Mouse (Mus musculus) heart, postnatal 10 days (tissue): ENCODE data around the gene 4931409K22Rik. TPM values are rescaled to one million over a fixed set of nuclear protein-coding genes. Genes with fewer than 3 reads are reported as not detected.

Experiments used
- DNase-seq, 2 experiments: peaks; one replicate each; pipeline ENCODE4 v3.0.0; 2021
- intact Hi-C: fragments of 180-260 bp; cut with DNase I; formaldehyde crosslinking; loops from one replicate; pipeline ENCODE4 v1.15.1; 2025
- total RNA-seq, 2 experiments: library from RNA; stranded (reverse); gene quantifications; 2 replicates each; pipeline ENCODE4 v1.2.3; 2021

4931409K22Rik gene
- total RNA-seq: not detected

DNA sequence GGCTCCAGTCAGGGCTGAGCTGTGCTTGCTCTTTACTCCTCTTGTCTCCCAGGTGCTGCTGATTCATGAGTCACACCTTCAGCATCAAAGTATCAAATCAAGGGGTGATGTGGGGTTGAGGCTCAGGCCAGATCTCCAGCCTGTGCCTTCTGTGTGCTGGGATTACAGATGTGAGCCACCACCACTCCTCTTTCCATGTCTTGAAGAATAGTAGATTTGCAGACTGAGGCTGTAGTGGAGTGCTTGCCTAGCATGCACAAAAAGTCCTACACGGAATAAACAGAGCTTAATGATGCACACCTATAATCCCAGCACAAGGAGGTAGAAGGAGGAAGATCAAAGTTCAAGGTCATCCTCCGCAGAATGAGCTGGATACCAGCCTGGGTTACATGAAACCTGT, at the start of gene 4931409K22Rik:
Gene 4931409K22Rik (minus strand): TSS at position 101 of the 400 bp plus-strand sequence.
- intact Hi-C loops: no loop called here
- no peak for DNase-seq

DNA sequence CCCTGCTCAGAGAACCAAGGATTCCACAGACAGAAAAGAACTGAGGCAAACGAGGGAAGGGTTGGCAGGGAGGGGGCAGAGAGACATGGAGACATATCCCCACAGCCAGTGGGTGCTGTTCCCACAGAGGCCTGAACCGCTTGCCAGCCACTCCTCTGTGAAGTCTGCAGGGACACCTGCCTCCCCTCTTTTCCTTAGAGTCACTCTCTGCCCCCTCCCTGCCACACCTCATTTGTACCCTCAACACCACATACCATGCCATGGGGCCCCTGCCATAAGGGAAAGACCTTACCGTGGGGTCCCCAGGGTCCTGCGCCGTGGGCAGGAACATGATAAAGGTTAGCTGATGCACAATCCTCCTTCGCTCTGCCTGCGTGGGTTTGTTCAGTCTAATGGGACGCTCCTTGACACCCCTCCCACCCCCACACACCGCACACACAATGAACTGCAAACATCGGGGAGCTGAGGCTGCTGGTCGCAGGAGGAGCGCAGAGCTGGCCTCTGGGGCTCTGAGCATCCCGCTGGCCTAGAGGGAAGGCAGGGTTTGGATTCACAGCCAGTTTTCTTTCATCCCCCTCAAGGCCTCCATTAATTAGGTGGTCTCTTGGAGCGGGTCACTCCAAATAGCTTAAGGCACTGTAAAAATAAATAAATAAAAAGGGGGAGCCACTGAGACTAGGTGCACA, 49.5 kb upstream of the 4931409K22Rik start:
- no peak for DNase-seq
- intact Hi-C loops: loop anchor here (2.0 kb wide), 1 partner anchor 29 kb away; the partner anchor contains the start of gene Abcf2

DNA sequence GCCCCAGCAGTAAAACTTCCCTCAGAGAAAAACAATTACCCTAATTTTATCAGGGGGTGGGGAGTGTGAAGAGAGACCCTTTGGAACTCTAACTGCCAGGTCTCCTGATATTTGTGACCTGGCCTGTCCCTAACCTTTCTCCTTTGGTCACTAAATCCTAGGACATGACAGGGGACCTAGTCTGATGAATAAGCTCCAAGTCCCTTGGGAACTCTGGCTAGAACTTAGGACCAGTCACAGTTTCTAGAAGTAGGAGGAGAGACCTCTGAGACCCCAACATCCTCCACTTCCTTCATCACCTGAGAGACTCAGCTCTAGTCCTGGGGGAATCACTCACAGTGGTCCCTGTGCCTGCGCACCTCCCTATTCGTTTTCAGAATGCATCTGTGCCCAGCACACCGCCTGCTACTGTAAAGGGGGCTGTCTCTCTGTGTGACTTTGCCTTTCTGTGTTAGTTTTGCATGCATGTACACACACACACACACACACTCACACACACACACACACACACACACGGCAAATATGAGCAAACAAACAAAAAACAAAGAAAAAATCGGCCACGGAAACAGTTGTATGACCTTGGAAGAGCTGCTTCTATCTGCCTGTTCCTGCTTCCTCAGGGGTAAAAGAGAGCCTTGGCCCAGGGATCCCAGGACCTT, 48.8 kb upstream of the 4931409K22Rik start:
- intact Hi-C loops: loop anchor here (2.0 kb wide), 1 partner anchor 29 kb away; the partner anchor contains the start of gene Abcf2
- DNase-seq: no peak

DNA sequence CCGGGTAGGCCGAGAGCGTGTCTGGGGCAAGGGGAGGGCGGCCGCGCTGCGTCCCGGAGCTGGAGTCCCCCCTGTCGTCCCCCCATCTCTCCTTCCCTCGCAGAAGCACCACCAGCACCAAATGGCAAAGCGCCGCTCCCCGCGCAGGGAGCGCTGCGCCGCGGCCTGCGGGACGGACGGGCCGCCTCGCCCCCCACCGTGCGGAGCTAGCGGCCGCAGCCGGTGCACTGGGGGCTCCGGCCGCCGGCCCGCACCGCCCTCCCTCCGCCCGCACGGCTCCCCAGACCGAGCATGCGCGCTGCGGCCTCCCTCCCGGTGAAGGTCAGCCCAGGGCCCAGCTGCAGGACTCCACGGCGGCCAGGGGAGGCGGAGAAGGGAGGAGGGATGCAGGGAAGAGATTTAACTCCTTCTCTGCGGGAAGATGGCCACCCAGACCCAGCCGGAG, 48.1 kb upstream of the 4931409K22Rik start:
- intact Hi-C loops: loop anchor here (2.0 kb wide), 1 partner anchor 28 kb away; the partner anchor contains the start of gene Abcf2
- peak; percentile 93 to 94 for DNase-seq

DNA sequence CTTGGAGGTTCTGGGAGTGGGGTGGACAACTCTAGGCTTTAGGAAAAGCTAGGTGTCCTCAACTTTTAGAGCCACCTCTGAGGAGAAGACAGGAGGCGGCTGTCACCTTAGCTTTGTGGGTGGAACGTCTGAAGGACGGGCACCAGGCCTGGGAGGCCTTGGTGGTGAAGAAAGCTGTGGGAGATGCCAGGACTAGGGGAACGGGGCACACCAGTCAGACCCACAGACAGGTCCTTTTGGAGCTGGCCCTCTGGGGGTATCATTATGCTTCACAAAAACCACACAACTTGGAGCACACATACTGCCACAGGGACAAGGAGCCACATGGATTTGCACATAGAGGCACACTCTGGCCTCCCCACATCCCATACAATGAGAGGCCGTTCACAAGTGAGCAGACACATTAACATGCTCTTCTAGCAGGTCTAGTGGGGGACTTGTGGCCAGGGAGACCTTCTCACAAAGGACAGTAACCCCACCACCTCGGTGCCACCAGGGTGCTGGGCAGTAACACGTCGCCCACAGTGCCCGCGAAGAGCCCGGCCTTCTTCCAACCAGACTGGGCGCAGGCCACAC, 47.6 kb upstream of the 4931409K22Rik start:
- no peak for DNase-seq
- intact Hi-C loops: loop anchor here (2.0 kb wide), 1 partner anchor 27 kb away; the partner anchor contains the start of gene Abcf2

DNA sequence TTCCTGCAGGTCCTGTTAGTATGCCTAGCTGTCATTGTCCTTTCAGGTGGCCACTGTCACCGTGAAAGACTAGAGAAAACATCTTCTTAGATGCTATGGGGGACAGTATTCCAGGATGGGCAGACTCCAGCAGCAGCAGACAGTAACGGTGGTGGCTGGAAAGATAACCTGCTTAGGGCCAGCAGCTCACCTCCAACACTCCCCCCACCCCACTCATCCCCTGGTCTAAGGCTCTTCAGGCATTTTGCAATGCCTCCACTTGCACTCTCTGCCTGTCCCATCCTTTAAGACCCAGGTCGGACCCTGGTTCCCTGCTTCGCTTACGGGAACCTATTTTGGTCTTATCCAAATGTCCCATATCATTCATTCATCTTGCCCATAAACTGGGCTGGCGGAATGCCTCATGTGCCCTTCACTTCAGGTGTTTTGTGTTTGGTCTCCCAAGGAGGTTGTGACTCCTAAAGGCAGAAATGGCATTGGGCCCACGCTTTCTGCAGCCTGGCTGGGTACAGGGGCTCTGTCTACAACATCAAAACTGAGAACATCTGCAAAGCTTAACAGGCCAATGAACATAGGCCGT, 46.9 kb upstream of the 4931409K22Rik start:
- DNase-seq: peak in 1 of 2 experiments; percentile 43
- intact Hi-C loops: loop anchor here (2.0 kb wide), 1 partner anchor 27 kb away; the partner anchor contains the start of gene Abcf2

DNA sequence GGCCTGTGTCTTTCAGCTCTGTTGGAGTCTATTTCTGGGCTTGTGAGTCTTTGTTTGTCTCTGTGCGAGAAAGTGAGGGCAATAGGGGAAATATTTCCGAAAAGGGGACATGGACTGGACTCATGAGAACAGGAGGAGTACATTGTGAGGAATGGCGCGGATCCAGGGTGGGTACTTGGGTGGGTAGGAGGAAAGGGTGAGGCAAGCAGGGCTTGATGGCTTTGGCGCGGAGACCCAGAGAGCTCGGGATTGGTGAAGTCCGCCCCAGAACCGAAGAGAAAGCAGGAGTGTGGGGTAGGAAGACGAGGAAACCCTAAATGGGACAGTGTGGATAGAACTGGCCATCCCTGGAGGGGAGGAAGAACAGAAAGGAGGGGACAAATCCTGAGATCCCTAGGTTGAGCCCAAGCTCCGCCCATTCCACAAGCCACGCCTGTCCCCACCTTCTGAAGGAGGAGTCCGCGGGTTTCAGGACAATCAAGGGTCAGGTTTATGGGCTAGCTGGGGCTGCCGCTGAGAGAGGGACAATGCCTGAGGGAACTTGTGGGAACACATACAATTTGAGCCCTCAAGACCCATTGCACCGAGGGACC, 46.2 kb upstream of the 4931409K22Rik start:
- intact Hi-C loops: no loop called here

DNA sequence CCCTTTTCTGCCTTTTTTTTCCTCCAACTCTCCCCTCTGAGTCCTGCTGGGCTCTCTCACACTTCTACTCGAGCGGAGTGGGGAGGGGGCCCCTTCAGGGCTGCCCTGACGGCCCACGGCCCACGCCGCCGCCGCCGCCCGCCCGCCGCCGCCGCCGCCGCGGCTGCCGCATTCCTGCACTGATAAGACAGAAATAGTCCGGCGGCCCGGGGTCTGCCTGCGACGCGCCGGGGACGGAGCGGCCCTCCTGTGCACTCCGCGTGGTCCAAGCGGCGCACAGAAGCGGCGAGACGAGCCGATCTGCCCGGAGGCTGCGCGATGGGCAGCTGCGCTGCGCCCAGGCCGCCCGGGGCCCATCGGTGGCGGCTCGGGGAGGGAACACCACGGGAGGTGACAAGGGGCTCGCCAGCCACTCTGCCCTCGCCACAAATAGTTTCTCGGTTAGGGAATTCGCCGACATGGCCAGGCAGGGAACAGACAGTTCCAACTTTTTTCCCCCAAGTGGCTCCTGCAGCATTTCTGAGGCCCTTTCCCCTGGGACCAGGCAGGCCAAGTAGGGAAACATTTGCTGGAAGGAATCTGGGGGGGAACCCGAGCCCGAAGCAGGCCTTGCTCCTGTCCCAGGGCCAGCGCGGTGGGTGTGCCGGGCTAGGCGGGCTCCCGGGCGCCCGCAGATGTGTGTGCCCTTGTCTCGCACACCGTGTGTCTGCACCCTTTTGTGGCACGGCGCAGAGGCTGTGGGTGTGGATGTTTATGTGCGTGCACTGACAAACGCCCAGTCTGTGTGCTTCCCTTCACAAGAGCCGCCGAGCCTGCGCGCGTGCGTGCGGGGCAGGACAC, 45.5 kb upstream of the 4931409K22Rik start:
- DNase-seq: peak; percentile 87 to 90
- intact Hi-C loops: no loop called here

More for the DNA sequence above, 46.2 kb upstream of the 4931409K22Rik start:
- DNase-seq: peak; percentile 94

DNA sequence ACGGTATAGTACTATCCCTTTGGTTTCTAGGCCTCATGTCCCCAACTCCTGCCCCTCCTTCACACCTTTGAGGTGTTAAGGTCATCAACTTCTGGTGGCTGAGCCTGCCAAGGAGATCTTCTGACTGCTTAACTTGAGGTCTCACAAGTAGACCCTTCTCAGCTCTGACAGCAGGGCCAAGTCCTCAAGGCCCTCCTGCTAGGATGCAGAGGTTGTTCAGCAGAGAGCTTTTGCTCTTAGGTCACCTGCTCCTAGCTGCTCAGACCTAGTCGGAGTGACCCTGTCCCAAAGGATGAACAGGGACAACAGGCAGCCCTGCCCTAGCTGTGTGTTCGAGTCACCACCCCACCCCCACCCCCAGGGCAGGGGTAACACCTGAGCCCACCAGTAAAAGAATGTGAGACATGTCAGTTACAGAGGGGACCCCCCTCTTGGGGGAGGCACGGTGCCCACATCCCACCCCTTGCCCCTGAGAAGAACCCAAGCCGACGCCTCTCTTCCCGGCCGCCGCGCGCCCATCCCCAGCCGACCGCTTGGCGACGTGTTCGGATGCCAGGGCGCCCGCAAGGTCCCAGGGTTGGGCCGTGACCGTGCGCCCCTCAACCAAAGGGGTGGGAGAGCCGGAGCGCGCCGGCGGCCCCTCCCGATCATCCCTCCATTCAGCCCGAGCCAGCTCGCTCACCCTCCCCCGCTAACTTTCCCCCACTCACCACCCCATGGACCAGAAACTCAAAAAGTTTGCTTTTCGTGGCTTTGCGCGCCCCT, 44.6 kb upstream of the 4931409K22Rik start:
- DNase-seq: peak in 1 of 2 experiments; percentile 25
- intact Hi-C loops: no loop called here

DNA sequence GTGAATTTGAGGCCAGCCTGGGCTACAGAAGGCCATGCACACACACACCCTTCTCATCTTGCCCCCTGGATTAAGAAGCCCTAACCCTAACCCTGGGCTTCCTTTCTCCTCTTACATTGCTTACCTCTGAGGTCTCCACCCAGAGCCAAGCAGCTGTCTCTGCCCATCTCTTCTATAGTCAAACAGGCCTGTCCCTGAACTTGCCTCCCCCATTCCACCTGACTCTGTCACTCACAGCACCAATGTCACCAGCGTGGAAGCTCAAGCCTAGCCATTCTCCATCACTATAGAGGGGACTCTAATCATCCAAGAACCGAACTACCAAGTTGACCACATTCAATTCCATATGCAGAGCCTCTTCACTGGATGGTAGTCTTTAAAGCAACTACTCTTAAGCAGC, 43.6 kb upstream of the 4931409K22Rik start:
- DNase-seq: no peak
- intact Hi-C loops: no loop called here

DNA sequence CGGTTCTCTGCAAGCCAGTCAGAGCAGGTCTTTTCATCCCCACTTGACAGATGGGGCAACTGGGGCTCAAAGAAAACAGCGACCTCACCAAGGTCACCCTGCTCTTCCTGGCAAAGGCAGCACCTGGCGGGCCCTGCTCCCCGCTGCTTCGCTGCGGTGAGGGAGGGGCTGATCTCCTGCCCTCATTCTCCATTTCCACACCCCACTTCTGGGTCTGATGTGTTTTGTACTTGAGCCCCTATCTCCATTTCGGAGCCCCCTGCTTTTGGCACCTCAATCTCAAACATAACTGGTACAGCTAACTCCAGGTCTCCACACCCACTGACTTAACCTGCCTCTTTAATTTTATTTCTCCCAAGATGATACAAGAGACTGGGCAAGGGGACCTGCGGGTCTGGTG, 42.5 kb upstream of the 4931409K22Rik start:
- intact Hi-C loops: no loop called here
- DNase-seq: no peak

DNA sequence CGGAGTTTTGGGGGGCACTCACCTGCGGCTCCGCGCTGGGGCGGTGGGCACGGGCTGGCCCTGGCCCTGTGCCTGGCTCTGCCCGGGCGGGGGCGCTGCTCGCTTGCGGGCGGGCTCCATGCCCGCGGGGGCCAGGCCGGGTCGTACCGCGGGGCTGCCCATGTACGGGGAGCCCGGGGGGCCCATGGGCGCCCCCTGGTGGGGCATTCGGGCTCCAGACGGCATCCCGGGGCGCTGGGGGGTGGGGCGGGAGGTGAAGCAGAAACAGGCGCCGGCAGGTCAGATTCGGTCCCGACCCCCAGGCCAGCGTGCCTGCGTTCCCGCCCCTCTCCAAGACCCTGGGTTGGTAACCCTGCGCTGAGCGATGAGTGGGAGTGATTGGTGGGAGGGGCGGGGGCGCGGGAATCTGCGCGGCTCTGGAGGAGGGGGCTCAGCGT, 42.0 kb upstream of the 4931409K22Rik start:
- intact Hi-C loops: no loop called here
- peak; percentile 63 to 79 for DNase-seq

DNA sequence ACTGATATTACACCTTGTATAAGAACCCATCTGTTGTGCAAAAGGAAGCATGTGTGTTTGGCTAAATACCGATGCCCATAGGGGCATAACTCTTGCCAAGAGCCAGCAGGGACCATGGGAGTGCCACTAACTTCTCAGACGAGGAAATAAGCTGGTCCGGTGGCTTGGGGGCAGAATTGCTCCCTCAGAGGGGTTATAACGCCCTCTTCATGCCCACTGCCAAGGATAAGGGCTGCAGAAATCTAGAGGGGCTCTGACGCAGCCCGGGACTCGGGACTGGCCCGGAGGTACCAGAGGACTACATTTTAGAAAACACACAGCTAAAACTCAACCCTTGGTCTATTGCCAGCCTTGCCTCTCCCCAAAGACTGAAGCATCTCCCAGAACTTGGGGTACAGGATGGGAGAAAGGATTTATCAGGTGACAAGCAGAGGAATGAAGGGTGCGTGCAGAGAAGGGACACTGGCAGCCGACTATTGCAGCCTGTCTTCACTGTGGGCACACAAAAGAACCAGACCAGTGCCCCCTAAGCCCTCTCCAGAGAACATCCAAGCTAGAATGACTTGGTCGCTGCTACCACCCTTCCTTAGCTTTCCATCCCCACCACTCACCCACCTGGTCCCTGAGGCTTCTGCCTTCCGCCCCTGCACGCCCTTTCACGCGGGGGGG, 41.4 kb upstream of the 4931409K22Rik start:
- intact Hi-C loops: loop anchor here (2.0 kb wide), 3 partner anchors 55 to 87 kb away; no protein-coding TSS in a partner anchor
- DNase-seq: peak in 1 of 2 experiments; percentile 37

DNA sequence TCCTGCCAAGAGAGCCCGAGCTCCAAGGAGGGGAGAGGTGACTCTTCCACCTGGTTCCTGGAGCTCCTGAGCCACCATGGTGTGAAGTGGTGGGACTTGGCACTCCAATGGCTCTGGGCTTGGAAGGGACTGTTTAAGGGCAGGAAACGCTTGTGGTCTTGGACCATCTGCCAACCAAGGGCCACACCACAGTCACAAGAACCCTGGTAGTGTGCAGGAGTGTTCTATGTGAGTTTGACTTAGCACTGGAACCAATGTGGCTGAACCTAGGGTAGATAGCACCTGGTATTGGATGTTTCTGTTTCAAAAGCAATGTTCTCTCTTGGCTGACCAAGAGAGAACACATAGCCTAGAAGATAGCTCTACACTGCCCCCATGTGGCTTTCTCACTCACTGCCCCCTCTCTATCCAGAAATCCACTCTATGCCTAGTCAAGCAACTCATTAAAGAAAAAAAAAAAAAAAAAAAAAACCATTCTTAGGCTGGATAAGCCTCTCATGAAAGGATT, 40.7 kb upstream of the 4931409K22Rik start:
- intact Hi-C loops: loop anchor here (2.0 kb wide), 3 partner anchors 56 to 86 kb away; no protein-coding TSS in a partner anchor
- peak; percentile 84 to 87 for DNase-seq

DNA sequence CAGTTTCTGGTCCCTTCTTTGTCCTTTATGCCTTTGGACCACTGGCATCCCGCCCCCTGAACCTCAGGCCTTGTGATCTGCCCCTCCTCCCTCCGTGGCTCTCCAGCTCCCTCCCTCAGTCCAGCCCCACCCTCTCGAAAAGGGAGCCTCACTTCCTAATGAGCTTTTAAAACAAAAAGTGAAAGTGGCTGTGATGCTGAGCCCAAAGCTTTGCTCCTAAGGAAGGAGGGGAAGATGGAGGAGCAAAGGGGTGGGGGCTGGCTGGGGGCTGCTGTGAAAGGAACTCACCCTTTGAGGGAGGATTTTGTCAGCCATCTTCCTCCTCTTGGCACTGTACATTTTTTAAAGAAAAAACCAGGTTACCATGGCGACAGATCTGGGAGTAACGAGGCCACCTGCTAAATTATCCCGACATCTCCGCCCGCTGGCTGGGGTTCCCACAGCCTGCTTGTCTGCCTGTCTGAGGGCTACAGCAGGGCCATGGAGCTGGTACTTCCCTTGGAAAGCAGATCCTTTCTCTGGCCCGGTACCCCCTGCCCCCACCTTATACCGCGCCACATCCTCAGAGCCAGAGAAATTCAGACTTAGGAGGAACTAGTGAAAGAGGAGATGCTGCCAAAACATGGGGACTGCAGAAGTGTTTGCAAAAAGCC, 40.0 kb upstream of the 4931409K22Rik start:
- peak; percentile 32 to 40 for DNase-seq

DNA sequence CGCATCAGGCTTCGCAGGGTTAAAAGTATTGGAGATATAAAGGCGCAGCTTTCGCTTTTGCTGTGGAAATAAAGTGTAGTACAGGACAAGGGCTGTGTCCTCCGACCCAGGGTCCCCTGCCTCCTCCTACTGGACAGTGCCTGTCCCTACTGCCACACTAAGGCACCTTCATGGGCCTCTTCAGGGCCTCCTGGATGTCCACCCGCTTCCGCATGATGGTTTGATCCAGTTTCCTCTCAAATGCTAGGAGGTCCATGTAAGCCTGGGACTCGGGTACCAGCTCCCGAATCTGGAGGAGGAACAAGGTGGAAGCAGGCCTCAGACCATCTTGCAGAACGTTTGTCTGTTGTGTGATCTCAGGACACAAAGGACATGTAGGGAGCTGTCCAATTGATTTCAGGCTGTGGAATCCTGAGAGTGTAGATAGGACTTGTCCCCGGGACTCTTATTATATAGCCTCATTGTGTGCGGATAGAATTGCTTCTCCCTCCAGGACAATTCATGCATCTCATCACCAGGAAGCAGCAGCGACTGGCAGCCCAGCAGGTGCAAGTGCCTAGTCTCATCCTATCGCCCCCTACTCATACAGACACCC, 39.3 kb upstream of the 4931409K22Rik start:
- DNase-seq: no peak
- intact Hi-C loops: loop anchor here (2.0 kb wide), 3 partner anchors 57 to 85 kb away; no protein-coding TSS in a partner anchor

More for the DNA sequence above, 40.0 kb upstream of the 4931409K22Rik start:
- intact Hi-C loops: loop anchor here (2.0 kb wide), 3 partner anchors 56 to 86 kb away; no protein-coding TSS in a partner anchor

DNA sequence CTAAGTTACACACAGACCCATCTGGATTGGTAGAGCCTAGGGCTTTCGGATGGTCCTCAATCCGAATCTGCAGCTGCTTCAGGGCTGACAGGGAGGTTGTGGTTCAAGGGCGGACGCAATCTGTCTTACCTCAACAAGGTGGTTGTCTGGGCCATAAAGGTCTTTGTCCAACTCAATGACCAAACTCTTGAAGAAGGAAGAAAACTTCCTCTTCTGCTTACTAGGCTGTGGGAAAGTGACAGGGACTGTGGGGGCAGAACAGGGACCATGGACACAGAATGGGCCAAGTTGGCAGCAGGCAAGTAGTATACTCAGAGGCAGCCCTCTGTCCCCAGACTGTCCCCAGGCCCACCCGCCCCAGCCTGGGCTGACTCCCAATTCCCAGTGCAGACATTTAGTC, 38.7 kb upstream of the 4931409K22Rik start:
- no peak for DNase-seq
- intact Hi-C loops: no loop called here
